Mouse (Mus musculus) adrenal gland, postnatal 14 days (tissue): ENCODE measurements around the gene Coq5. TPM values are rescaled to one million over a fixed set of nuclear protein-coding genes. Genes with fewer than 3 reads are reported as not detected.
"Not testable (repeated sequence)": the region's sequence is repeated elsewhere in the genome, so short reads cannot be mapped to it uniquely, and the experiment has no call there.

Experiments used
- DNase-seq: peaks from one replicate; pipeline ENCODE4 v3.0.0; 2021; ENCODE audit warnings: mixed read lengths
- total RNA-seq: library from RNA; stranded (reverse); gene quantifications from 2 replicates; pipeline ENCODE4 v1.2.3, GENCODE M21; 2021

The Coq5 gene
- total RNA-seq, 1 experiment from 2014 or later = 80.4 TPM

DNA sequence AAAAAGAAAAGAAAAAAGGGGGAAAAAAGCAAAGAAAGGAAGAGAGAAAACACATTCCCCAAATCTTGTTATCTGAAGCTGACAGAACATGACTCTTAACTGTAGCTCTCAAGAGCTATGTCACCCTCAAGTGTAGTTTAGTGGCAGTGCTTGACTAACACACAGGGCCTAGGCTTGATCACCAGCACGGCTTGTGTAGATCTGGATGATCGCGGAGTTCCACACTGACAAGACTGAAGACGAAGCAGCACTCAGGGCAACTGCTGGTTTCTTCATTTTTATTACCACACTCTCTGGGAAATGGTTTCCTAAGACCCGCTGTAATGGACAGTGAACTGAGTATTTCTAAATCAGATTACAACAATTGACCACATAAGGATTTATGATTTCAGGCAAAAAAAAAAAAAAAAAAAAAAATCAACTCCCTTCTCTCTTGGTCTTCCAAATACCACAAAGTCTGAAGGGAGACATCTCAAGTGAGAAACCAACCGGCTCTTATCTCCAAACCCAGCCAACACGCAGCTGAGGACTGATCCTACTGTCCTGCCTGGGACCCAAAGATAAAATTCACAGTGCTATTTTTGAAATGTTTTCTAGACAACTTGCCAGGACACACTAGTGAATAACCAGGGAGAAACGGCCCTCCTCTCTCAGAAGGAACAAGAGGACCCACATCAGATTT lies 12.5 kb upstream of the Coq5 start:
- DNase-seq = no peak

DNA sequence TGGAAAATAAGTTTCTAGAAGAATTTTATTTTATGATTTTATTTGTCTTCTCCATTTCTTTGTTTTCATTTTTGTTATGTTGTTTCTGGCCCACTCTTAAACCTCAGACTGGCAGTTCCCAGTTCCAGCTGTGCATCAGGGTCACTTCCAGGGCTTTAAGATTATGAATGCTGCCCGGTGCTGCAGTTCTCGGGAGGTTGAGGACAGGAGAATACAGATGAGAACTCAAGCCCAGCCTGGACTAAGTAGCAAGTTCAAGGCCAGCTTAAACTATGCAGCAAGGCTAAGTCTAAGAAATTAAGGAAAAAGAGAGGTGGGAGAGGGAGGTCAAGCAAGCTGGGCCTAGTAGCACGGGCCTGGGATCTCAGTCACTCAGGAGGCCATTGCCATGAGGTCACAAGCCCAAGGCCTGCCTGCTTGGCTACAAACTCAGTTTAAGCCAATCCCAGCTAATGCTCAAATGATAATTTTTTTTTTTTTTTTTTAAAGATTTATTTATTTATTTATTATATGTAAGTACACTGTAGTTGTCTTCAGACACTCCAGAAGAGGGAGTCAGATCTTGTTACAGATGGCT lies 11.9 kb upstream of the Coq5 start:
- DNase-seq = peak; percentile 42

DNA sequence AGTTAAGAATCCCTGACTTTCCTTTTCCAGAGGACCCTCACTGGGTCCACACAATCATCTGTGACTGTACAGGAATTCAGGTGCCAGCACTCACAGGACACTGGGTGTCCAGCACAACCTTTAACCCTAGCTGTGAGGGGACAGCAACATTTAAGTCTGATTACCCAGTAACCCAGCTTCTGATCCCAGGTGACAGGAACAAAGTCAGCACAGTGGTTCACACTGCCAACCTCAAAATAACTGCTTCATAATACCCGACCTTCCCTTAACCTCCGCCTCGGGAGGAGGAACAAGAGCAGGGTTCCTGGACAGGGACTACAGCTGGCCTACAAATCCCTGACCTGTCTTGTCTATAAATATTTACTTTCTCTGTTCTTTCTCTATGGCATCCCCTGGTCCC lies 11.2 kb upstream of the Coq5 start:
- no peak for DNase-seq

DNA sequence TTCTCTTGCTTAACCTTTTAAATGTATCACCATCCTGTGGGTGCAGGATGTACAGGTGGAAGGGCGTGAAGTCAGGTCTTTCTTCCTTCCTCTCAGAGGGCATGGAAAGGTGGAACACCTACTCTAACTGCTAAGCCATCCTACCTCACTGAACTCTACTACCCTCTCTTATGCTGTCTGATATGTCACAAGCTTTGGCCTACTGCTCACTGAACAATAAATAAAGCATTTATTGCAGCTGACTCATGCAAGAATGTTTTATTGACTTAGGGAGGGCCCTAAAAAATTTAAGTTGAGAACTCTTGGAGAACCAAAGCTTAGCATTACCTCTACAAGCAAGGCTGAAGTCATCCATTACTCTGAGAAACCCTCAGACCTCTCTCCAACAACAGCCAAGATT lies 9.5 kb upstream of the Coq5 start:
- no peak for DNase-seq

DNA sequence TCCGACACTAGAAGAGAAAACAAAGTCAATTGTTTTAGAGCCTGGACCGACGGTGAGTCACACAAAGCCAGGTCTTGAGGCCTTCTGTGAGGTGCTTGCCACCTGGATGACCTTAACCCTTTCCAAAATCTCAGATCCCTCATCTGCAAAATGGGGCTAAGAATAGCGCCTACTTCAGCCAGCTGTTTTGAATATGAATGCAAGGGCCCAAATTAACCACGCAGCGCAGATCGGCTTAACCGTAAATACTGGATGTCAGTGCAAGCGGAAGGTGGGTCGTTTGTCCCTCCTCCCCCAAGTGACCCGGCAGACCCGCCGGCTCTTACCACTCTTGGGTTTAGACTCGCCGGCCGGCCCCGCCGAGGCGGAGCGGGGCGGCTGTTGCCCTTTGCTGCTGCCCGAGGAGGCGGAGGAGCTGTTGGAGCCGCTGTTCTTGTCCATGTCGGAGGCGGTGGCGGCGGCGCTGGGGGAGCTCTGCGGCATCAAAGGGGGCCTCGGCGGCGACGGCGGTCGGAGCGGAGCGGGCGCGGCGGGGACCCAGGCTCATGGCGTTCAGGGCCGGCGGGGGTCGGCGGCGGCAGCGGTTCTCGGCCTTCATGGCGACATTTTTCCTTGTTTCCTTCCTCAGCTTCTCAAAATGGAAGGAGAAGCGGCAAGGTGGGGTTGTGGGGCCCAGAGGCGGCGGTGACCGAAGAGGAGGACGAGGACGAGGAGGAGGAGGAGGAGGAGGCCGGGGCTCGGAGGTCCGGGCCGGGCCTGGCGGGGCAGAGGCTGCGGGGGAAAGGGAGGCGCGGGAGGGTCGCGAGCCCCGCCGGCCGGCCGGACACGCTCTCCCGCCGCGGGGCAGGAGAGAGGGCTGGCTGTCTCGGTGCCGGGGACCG lies 7.3 kb upstream of the Coq5 start:
- DNase-seq = peak; percentile 67

DNA sequence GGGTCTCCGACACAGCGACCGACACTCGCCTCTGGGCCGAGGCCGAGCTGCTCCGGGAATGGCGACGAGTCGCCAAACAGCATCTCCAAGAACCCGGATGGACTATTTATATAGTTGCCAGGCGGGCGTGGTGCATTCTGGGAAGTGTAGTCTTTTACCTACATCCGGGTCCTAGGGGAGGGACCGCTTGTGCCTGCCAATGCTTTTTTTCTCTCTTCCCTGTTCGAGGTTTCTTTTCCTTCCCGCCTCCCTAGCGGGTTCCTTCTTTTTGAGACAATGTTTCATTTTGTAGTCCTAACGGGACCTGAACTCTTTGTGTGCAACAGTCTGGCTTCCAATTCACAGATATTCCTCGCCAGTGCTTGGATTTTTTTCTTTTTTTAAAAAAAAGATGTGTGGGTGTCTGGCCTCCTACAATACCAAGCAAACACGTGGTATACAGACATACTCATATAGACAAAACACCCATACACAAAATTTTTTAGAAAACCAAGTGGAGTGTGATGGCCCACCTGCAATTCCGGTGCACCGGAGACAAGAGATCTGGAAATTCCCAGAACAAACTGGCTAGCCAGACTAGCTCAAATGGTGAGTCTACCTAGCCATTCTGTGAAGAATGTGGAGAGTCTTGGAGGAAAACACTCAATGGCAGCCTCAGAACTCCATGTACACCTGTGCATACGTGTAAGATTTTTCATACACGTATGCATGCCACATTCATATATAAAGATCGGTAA lies 6.5 kb upstream of the Coq5 start, which contains the start of gene Rnf10:
TSS of gene Rnf10 (minus strand) at position 87 of the 737 bp plus-strand sequence.
- DNase-seq = peak; percentile 97

DNA sequence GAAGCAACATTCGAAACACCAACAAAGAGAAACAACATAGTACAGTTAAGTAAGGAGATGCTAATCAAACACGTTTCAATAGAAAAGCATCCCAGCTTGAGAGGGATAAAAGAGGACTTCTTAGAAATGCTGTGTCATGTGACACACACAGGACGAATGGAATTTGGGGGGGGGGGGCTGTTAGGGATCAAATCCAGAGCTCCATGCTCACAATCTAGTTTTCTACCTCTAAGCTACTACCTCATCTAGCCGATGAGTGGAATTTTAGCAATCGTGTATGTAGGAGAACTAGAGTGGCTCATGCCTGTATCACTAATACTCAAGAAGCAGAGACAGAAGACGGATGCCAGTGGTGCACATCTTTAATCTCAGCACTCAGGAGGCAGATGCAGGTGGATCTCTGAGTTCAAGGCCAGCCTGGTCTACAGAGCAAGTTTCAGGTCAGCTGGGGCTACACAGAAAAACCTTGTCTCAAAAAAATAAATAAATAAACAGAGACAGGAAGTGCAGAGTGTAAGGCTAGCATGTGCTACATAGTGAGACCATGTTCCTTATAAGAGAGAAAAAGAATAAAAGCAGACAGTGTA lies 5.8 kb upstream of the Coq5 start:
- no peak for DNase-seq

DNA sequence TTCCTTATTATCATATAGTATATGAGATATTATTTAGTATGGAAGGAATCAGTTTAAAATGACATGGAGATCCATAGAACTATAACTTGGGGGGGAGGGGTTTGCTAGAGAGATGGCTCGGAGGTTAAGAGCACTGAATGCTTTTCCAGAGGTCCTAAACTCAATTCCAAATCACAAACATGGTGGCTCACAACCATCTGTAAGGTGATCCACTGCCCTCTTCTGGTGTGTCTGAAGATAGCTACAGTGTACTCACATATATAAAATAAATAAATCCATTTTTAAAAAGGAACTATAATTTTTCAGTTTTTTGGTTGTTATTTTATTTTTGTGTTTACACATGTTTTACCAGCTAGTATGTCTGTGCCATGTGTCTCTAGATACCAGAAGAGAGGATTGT lies 5.1 kb upstream of the Coq5 start:
- DNase-seq = no peak

DNA sequence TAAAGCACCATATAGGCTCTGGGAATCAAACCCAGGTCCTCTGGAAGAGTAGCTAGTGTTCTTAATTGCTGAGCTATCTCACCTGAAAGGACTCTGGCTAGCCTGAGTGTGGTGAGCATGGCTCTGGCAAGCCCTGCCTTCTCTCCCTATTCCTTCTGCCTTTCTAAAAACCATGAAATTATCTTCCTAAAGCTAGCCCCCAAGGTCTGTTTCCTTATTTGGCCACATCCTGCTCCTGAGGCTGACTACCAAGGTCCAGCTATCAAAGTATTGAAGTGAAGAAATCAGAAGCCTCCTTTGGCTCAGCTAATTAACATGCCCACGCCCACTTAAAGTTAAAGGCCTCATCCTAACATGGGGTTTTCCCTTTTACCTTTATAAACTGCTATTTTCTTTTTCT lies 4.7 kb upstream of the Coq5 start:
- peak; percentile 49 for DNase-seq

DNA sequence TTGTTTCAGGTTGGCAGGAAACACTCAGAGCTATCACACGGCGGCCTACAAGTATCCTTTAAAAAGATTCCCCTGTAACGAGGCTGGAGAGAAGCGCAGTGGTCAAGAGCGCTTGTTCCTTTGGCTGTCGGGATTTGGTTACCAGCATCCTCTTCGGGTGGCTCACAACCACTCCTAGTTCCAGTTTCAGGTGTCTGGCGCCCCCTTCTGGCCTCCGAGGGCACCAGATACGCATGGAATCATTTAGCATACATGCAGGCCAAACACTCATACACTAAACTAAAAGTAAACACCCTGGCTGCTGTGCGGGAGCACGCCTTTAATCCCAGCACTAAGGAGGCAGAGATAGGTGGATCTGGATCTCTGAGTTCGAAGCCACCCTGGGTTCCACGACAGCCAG lies 3.5 kb upstream of the Coq5 start:
- DNase-seq = peak; percentile 41

DNA sequence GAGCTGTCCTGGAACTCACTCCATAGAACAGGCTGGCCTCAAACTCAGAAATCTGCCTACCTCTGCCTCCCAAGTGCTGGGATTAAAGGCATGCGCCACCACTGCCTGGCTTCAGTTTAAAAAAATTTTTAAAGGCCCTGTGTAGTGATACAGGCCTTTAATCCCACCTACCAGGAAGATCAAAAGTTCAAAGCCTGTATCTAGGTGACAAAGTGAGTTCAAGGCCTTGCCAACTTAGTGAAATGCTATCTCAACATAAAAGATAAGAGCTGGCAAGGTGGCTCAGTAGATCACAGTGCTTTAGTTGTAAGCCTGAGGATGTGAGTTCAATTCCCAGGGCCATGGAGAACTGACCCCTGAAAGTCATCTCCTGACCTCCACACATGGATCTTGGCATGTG lies 1.4 kb upstream of the Coq5 start:
- no peak for DNase-seq

DNA sequence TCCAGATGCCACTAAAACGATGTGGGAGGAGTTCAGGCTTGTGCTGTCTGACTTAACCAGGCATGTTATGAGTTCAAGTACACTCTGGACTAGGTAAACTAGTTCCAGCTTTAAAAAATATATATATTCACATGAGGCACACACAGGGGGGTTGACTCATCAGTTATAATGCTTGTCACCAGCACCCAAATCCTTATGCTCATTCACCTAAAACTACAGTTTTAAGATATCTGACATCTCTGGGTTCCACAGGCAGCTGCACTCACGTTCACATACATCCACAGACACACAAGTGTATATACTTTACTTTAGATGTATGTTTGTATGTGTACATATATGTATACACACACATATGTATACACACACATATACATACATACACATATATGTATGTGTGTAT lies 681 bp upstream of the Coq5 start:
- no peak for DNase-seq

DNA sequence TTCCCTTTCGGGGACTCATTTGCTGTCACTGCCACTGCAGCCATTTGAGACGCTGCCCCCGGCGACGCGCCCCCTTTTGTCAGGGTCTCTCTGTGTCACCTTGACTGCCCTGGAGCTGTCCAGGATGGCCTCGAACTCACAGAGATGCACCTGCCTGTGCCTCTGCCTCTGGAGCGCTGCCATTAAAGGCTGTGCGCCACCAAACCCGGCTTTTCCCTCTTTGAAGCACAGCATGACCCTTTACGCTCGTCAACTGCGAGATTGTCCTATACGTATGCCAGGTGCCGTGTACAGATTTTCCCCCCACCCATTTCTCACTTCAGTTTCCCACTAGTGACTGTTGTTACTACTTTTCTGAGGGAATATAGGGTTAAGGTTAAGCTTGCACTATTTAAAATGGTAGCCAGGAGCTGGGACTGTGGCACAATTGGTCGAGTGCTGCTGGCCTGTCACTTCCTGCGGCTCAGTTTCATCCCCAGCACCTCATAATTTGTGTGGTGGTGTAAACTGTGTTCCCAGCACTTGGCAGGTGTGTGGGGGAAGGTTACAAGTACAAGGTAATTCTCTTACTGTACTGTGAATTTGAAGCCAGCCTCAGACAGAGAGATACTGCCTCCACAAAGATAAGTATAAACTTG lies 703 bp downstream of the Coq5 start:
- peak; percentile 47 for DNase-seq

DNA sequence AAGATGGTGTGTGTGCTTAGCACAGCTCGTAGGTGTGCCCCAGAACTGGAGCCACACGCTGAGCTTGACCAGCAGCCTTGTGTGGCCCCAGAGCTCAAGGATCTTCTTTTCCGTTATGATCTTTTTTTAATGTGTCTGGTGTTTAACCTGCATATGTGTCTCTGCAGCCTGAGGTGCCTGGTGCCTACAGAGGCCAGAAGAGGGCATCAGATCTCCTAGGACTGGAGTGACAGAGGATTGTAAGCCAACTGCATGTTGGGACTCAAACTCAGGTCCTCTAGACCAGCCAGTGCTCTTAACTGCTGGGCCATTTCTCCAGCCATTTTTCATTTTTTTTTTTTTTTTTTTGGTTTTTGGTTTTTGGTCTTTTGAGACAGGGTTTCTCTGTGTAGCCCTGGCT lies 5.3 kb downstream of the Coq5 start:
- DNase-seq = peak; percentile 35

DNA sequence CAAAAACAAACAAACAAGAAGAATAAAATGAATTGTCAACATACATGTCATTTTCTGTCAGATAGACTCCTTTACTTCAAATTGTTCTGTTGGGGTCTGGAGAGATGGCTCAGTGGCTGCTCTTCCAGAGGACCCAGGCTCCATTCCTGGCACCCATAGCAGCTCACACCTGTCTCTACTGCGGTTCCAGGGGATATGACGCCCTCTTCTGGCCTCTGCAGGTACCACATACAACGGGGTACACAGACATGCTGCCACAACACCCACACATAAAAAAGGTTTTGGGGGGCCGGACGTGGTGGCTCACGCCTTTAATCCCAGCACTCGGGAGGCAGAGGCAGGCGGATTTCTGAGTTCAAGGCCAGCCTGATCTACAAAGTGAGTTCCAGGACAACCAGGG lies 14.7 kb downstream of the Coq5 start:
- no peak for DNase-seq

DNA sequence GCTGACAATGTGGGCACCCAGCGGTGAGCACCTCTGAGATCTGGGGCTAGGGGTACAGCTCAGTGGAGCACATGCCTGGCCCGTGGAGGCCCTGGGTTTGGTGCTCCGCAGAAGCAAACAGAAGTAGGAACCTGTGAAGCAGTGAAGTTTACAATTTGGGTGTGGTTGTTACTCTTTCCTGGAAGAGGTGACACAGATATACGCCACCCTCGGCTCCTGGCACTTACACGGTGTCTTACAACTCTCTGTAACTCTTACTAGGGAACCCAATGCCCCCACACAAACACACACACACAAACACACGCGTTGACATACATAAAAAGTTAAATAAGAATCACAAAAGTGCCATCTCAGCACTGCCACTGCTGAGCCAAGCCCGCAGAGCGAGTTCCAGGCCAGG lies 16.9 kb downstream of the Coq5 start:
- no peak for DNase-seq

DNA sequence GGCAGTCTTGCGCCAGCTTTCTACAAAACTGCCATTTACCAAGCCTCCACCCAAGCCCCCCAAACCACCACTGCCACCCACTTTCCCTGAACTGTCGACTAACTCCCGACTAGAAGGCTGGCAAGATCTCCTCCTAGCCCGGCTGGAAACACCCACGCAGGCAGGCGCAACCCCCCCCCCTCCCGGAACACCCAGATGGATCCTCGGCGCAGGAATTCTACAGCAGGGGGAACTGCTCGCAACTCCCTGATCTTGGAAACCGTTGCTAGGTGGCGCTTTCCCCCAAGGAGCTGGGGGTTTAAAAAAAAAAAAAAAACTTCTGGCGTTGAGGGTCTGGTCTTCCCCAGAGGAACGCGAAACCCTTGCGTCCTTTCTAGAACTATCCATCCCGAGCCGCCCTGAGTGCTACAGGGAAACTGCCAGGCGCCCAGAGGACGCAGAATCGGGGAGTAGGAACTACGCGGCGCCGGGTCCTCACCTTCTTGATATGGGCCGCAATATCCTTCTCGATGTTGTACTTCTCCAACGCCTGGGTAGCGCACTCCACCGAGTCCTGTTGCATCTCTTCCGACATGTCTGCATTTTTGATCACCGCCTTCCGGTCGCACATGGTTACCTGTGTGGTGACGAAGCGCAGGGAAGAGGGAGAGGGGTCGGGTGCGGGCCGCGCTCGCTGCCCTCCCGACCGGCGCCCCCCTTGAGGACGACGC lies 20.7 kb downstream of the Coq5 start:
- DNase-seq = peak; percentile 69

DNA sequence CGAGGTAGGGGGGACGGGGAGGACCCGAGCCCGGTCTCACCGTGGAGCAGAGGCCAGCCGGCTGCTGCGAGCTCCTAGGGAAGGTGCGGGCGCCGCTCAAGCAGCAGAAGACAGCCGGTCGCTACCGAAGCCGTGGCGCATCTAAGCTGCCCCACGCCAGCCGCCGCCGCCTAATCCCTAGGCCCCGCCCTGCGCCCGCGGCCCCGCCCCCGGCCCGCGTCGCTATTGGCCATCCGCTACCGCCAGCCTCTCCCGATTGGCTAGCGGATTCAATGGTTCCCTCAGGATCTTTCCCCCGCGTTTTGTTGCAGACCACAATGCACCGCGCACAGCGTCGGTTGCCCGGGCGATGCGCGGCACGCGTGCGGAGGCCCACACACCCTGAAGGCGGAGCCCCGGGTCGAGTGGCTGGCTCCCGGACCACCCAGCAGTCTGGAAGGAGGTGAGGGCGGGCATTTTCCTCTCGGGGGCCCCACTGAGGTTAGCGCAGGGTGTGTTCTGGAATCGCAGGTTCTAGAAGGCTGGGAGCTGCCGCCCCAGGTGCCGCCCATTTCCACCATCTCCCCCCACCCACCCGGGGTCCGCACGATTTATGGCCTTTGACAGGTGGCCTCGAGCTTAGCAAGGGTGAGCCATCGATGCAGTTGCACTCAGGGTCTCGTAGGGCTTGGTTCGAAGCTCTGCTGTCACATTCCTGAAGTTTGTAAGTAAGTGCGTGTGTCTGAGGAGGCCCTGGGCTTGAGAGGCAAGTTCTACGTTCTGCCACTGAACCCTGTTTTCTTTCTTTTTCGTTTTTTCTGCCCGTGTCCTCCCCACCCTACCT lies 21.5 kb downstream of the Coq5 start, which contains the start of gene Dynll1:
TSS of gene Dynll1 (minus strand) at position 208 of the 823 bp plus-strand sequence.
- peak; percentile 99 for DNase-seq

DNA sequence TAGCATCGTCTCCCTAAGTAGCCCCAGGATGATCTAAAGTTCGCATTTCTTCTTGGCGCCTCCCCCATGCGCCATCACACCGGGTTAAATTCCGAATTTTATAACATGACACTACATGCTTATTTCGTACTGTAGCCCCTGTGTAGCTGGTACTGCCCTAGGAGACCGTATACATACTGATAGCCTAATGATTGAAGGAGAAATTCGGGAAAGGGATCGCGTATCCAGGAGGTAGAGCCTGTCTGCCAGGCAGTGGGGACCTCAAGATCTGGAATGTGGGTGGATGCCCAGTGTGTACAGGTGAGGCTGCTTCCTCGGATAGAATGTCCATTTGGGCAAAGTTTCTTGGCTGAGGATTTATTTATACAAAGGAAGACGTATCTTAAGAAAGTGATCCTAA lies 22.1 kb downstream of the Coq5 start:
- no peak for DNase-seq

DNA sequence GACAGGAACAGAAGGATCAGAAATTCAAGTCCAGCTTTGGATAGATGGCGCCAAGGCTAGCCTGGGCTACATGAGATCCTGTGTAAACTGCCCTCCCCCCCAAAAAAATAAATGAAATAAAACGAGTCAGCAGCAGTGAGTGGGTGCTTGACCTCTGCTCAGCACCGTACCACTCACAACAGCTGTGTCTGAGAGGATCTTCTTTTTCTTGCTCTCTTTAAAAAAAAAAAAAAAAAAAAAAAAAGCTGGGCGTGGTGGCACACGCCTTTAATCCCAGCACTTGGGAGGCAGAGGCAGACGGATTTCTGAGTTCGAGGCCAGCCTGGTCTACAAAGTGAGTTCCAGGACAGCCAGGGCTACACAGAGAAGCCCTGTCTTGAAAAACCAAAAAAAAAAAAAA lies 22.7 kb downstream of the Coq5 start:
- not testable (repeated sequence) for DNase-seq
